Mouse (Mus musculus): ENCODE measurements at regions not wholly inside any gene's neighbourhood (a gene's known extent, or its start where the extent isn't known, plus 50 kb on each side); places are given as distances from the start of the nearest gene placed in this dataset.

- H3K4me2 ChIP-seq (replicated peaks): no peak overlapping the region
- H3K27ac ChIP-seq (replicated peaks): no peak overlapping the region
- H3K36me3 ChIP-seq: no peaks in the 10 kb centered on the region
- H3K4me3 ChIP-seq: no peak overlapping the region
- H3K4me1 ChIP-seq: no peaks in the 10 kb centered on the region
- H3K9me3 ChIP-seq: no peaks in the 10 kb centered on the region
- ATAC-seq (ENCODE audit: low FRiP score, low read depth): no peak
- no peak overlapping the region for H3K9ac ChIP-seq (replicated peaks)
- H3K27me3 ChIP-seq: no peaks in the 10 kb centered on the region
These were observed 920.4 kb upstream of the Tenm4 start for GRCm38 (mm10) chr7:95250651-95251050.

GRCm38 (mm10) chr7:95253862-95254545, 917.0 kb upstream of the Tenm4 start:
- Histone ChIP-seq H3K27ac (replicated peaks) (no peak overlapping the region), H3K4me2 (replicated peaks) (no peak overlapping the region), H3K4me1 (no peaks in the 10 kb centered on the region), H3K9me3 (no peaks in the 10 kb centered on the region), H3K4me3 (no peak overlapping the region), H3K27me3 (no peaks in the 10 kb centered on the region), H3K9ac (replicated peaks) (no peak overlapping the region), H3K36me3 (no peaks in the 10 kb centered on the region)
- ATAC-seq (ENCODE audit: low FRiP score, low read depth): no peak
- 84% methylated on average over 5 of the region's 5 CpGs for WGBS

GRCm38 (mm10) chr7:95254913-95255312, 916.1 kb upstream of the Tenm4 start:
- Histone ChIP-seq H3K36me3 (no peaks in the 10 kb centered on the region), H3K4me1 (no peaks in the 10 kb centered on the region), H3K9me3 (no peaks in the 10 kb centered on the region), H3K27ac (replicated peaks) (no peak overlapping the region), H3K9ac (replicated peaks) (no peak overlapping the region), H3K4me2 (replicated peaks) (no peak overlapping the region), H3K4me3 (no peak overlapping the region), H3K27me3 (no peaks in the 10 kb centered on the region)
- ATAC-seq (ENCODE audit: low FRiP score, low read depth): no peak
- 58% methylated on average over 3 of the region's 3 CpGs for WGBS

- H3K4me3 ChIP-seq: no peak overlapping the region
- H3K9me3 ChIP-seq: no peaks in the 10 kb centered on the region
- H3K36me3 ChIP-seq: no peaks in the 10 kb centered on the region
- H3K4me1 ChIP-seq: no peaks in the 10 kb centered on the region
- H3K27ac ChIP-seq (replicated peaks): no peak overlapping the region
- ATAC-seq (ENCODE audit: low FRiP score, low read depth): no peak
- no peak overlapping the region for H3K9ac ChIP-seq (replicated peaks)
- no peaks in the 10 kb centered on the region for H3K27me3 ChIP-seq
- no peak overlapping the region for H3K4me2 ChIP-seq (replicated peaks)
These were observed 915.3 kb upstream of the Tenm4 start for GRCm38 (mm10) chr7:95255699-95256098.

GRCm38 (mm10) chr7:95262942-95263341, 908.1 kb upstream of the Tenm4 start:
- Histone ChIP-seq H3K9ac (replicated peaks) (no peak overlapping the region), H3K36me3 (no peaks in the 10 kb centered on the region), H3K4me3 (no peak overlapping the region), H3K4me1 (no peaks in the 10 kb centered on the region), H3K27ac (replicated peaks) (no peak overlapping the region), H3K9me3 (no peaks in the 10 kb centered on the region), H3K27me3 (no peaks in the 10 kb centered on the region), H3K4me2 (replicated peaks) (no peak overlapping the region)
- ATAC-seq (ENCODE audit: low FRiP score, low read depth): no peak
- WGBS: 94% methylated on average over 3 of the region's 3 CpGs

GRCm38 (mm10) chr7:95277237-95277636, 893.8 kb upstream of the Tenm4 start:
- no peak overlapping the region for H3K9ac ChIP-seq (replicated peaks)
- ATAC-seq (ENCODE audit: low FRiP score, low read depth): no peak
- no peaks in the 10 kb centered on the region for H3K4me1 ChIP-seq
- H3K36me3 ChIP-seq: no peaks in the 10 kb centered on the region
- H3K27me3 ChIP-seq: no peaks in the 10 kb centered on the region
- H3K4me2 ChIP-seq (replicated peaks): no peak overlapping the region
- WGBS: 93% methylated on average over 1 of the region's 1 CpGs
- no peaks in the 10 kb centered on the region for H3K9me3 ChIP-seq
- no peak overlapping the region for H3K4me3 ChIP-seq
- H3K27ac ChIP-seq (replicated peaks): no peak overlapping the region

- H3K27ac ChIP-seq (replicated peaks): no peak overlapping the region
- H3K4me1 ChIP-seq: peaks cover 4% of the 10 kb centered on the region
- no peaks in the 10 kb centered on the region for H3K9me3 ChIP-seq
- 44% methylated on average over 1 of the region's 1 CpGs for WGBS
- no peaks in the 10 kb centered on the region for H3K36me3 ChIP-seq
- H3K4me3 ChIP-seq: no peak overlapping the region
- no peak overlapping the region for H3K4me2 ChIP-seq (replicated peaks)
- peak; percentile 56; the same call in 1 of the 2 replicates for ATAC-seq (ENCODE audit: low FRiP score, low read depth)
- H3K27me3 ChIP-seq: no peaks in the 10 kb centered on the region
- H3K9ac ChIP-seq (replicated peaks): no peak overlapping the region
These were observed 857.4 kb upstream of the Tenm4 start for GRCm38 (mm10) chr7:95313667-95314066.

- Histone ChIP-seq H3K9ac (replicated peaks) (no peak overlapping the region), H3K4me3 (no peak overlapping the region), H3K27me3 (no peaks in the 10 kb centered on the region), H3K9me3 (no peaks in the 10 kb centered on the region), H3K27ac (replicated peaks) (no peak overlapping the region), H3K36me3 (no peaks in the 10 kb centered on the region), H3K4me1 (no peaks in the 10 kb centered on the region), H3K4me2 (replicated peaks) (no peak overlapping the region)
- no peak for ATAC-seq (ENCODE audit: low FRiP score, low read depth)
- WGBS: 51% methylated on average over 3 of the region's 3 CpGs
These were observed 848.0 kb upstream of the Tenm4 start for GRCm38 (mm10) chr7:95323084-95323483.

GRCm38 (mm10) chr7:95324939-95325338, 846.1 kb upstream of the Tenm4 start:
- 94% methylated on average over 3 of the region's 3 CpGs for WGBS

GRCm38 (mm10) chr7:95332037-95332436, 839.0 kb upstream of the Tenm4 start:
- no peak overlapping the region for H3K4me2 ChIP-seq (replicated peaks)
- 33% methylated on average over 4 of the region's 4 CpGs for WGBS
- no peak overlapping the region for H3K9ac ChIP-seq (replicated peaks)
- H3K36me3 ChIP-seq: no peaks in the 10 kb centered on the region
- H3K27ac ChIP-seq (replicated peaks): no peak overlapping the region
- ATAC-seq (ENCODE audit: low FRiP score, low read depth): no peak
- H3K9me3 ChIP-seq: no peaks in the 10 kb centered on the region
- no peaks in the 10 kb centered on the region for H3K27me3 ChIP-seq
- no peak overlapping the region for H3K4me3 ChIP-seq
- H3K4me1 ChIP-seq: no peaks in the 10 kb centered on the region

More at GRCm38 (mm10) chr7:95324939-95325338, 846.1 kb upstream of the Tenm4 start:
- Histone ChIP-seq H3K9me3 (no peaks in the 10 kb centered on the region), H3K27ac (replicated peaks) (no peak overlapping the region), H3K4me1 (no peaks in the 10 kb centered on the region), H3K9ac (replicated peaks) (no peak overlapping the region), H3K27me3 (no peaks in the 10 kb centered on the region), H3K4me2 (replicated peaks) (no peak overlapping the region), H3K36me3 (no peaks in the 10 kb centered on the region), H3K4me3 (no peak overlapping the region)
- no peak for ATAC-seq (ENCODE audit: low FRiP score, low read depth)

GRCm38 (mm10) chr7:95350185-95350803, 820.8 kb upstream of the Tenm4 start:
- WGBS: 50% methylated on average over 7 of the region's 7 CpGs
- ATAC-seq (ENCODE audit: low FRiP score, low read depth): peak; percentile 51

GRCm38 (mm10) chr7:95350804-95351199, 820.2 kb upstream of the Tenm4 start:
- Histone ChIP-seq H3K4me1 (peaks cover 13% of the 10 kb centered on the region), H3K27me3 (no peaks in the 10 kb centered on the region), H3K36me3 (no peaks in the 10 kb centered on the region), H3K9me3 (no peaks in the 10 kb centered on the region), H3K27ac (replicated peaks) (peak overlapping the region; percentile 25; the same call in 1 of the 2 replicates), H3K4me2 (replicated peaks) (no peak overlapping the region), H3K9ac (replicated peaks) (no peak overlapping the region), H3K4me3 (no peak overlapping the region)
- no peak for ATAC-seq (ENCODE audit: low FRiP score, low read depth)

More at GRCm38 (mm10) chr7:95350185-95350803, 820.8 kb upstream of the Tenm4 start:
- H3K9me3 ChIP-seq: no peaks in the 10 kb centered on the region
- H3K4me2 ChIP-seq (replicated peaks): no peak overlapping the region
- H3K36me3 ChIP-seq: no peaks in the 10 kb centered on the region
- no peaks in the 10 kb centered on the region for H3K27me3 ChIP-seq
- H3K9ac ChIP-seq (replicated peaks): no peak overlapping the region
- no peak overlapping the region for H3K4me3 ChIP-seq
- peaks cover 13% of the 10 kb centered on the region for H3K4me1 ChIP-seq
- peak overlapping the region; percentile 49; the same call in 1 of the 2 replicates for H3K27ac ChIP-seq (replicated peaks)
